Mouse (Mus musculus) forelimb bud, embryonic 11.5 days (tissue): ENCODE results near the gene Frem3.

Experiments
- DNase-seq: peaks from one replicate; pipeline ENCODE4 v3.0.0-alpha.2; 2012; ENCODE audit warnings: low read depth, low spot score

Frem3 gene

GRCm38 (mm10) chr8:80710670-80711400 is 100.0 kb downstream of the Frem3 start:
- DNase-seq = peak; percentile 5

- DNase-seq = no peak
Observed at GRCm38 (mm10) chr8:80714461-80714860, 103.6 kb downstream of the Frem3 start.

DNA sequence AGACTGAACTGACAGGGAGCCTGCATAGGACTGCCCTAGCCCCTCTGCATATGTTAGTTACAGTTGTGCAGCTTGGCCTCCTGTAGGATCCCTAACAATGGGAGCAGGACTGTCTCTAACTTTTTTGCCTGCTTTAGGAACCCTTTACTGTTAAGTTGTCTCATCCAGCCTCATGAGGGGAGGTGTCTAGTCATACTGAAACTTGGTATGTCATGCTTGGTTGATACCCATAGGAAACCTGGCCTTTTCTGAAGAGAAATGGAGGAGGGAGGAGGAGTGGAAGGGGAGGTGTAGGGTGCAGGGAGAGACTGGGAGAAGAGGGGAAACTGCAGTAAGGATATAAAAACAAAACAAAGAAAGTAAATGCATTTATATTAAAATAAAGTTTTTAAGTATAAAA is 121.4 kb downstream of the Frem3 start:
- DNase-seq = no peak

- no peak for DNase-seq
Observed at GRCm38 (mm10) chr8:80738046-80738387, 127.1 kb downstream of the Frem3 start.

GRCm38 (mm10) chr8:80738388-80739154 is 127.7 kb downstream of the Frem3 start:
- DNase-seq = peak; percentile 34

DNA sequence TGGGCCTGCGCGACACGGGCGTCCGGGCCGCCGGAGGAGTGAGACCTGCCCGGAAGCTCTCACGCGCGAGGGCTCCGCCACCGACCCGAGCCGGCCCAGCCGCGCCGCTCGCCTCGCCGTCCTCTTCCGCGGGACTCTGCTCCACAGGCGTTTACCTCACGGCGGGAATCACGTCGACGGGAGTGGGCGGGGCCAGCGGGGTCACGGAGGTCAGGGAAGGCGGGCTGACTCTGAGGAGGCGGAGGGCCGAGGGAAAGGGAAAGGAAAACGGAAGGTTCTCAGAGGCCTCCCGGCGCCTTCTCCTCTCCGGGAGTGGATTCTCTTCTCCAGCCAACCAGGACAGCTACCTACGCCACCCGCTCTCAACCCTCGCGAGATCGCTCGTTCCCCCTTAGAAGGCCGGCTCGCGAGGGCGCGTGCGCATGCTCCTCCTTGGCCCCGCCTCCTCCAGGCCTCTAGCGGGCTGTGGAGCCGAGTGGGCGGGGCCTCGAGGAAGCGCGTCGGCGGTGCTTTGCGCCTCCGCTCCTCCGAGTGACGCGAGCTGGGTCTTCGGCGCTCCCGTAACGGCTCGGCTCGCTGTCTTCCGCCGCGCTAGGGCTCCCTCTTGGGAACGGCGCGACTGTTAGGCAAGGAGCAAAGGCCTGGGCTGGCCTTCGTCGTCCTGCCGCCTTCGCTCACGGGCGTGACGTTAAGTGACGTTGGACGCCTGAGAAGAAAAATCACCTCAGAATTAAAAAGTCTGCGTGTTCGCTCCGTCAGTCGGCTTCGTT is 128.5 kb downstream of the Frem3 start, which contains the start of gene Smarca5:
Gene Smarca5 (minus strand): TSS at position 343 of the 770 bp plus-strand sequence.
- peak; percentile 89 for DNase-seq

GRCm38 (mm10) chr8:80739932-80740331 is 129.1 kb downstream of the Frem3 start:
- DNase-seq = peak; percentile 5
